Mouse (Mus musculus) ES-Bruce4 (cell line): ENCODE data around the gene Cep95. TPM values are rescaled to one million over a fixed set of nuclear protein-coding genes. Genes with fewer than 3 reads are reported as not detected.

Source experiments
- H3K27ac ChIP-seq: 2 replicates; pipeline ENCODE4 v1.5.1; 2012; ENCODE audit warnings: low read length, inconsistent platforms; ENCODE audit not compliant: insufficient read depth
- H3K27me3 ChIP-seq: 2 replicates; pipeline ENCODE4 v1.6.1; 2012; ENCODE audit warnings: mild to moderate bottlenecking, low read length, inconsistent platforms; ENCODE audit not compliant: control insufficient read depth, poor library complexity, insufficient read depth, severe bottlenecking
- H3K36me3 ChIP-seq: 2 replicates; pipeline ENCODE4 v1.6.1; 2012; ENCODE audit warnings: inconsistent platforms, mild to moderate bottlenecking, low read length, moderate library complexity; ENCODE audit not compliant: control insufficient read depth, poor library complexity, insufficient read depth, severe bottlenecking
- H3K4me1 ChIP-seq: one replicate; pipeline ENCODE4 v1.8.1; 2011; ENCODE audit warnings: low read length; ENCODE audit not compliant: control insufficient read depth, insufficient read depth
- H3K4me3 ChIP-seq: 2 replicates; pipeline ENCODE4 v1.5.1; 2011; ENCODE audit warnings: low read depth, mild to moderate bottlenecking, low read length
- H3K9ac ChIP-seq: 2 replicates; pipeline ENCODE4 v1.6.1; 2012; ENCODE audit warnings: low read depth, mild to moderate bottlenecking, inconsistent platforms; ENCODE audit not compliant: poor library complexity, severe bottlenecking
- H3K9me3 ChIP-seq: replicated peaks from 2 replicates; pipeline ENCODE4 v1.6.1; 2012; ENCODE audit warnings: mild to moderate bottlenecking, low read length, inconsistent platforms; ENCODE audit not compliant: control insufficient read depth, poor library complexity, insufficient read depth, severe bottlenecking
- CTCF ChIP-seq: IDR thresholded peaks from one replicate; pipeline ENCODE4 v1.8.1; 2011; ENCODE audit warnings: low read depth, low read length
- EP300 ChIP-seq: IDR thresholded peaks from 2 replicates; pipeline ENCODE4 v1.6.1; 2011; ENCODE audit warnings: low read depth, low read length; ENCODE audit not compliant: insufficient read depth
- POLR2A ChIP-seq: IDR thresholded peaks from one replicate; pipeline ENCODE4 v1.8.1; 2011; ENCODE audit warnings: low read length; ENCODE audit not compliant: insufficient read depth
- polyA plus RNA-seq: library from polyadenylated mRNA; stranded (reverse); fragments of >200 nt; gene quantifications from 2 replicates; pipeline ENCODE4 v1.2.4, GENCODE M21; 2011; ENCODE audit warnings: low read depth; ENCODE audit not compliant: missing spikeins, insufficient read depth, insufficient read length

The Cep95 gene
- polyA plus RNA-seq, 1 experiment, result 30.6 TPM

- no peak overlapping the region for H3K4me3 ChIP-seq
- TF ChIP-seq POLR2A, result no peak
- TF ChIP-seq EP300, result no peak
- TF ChIP-seq CTCF, result no peak
- peaks cover 21% of the 10 kb centered on the region for H3K36me3 ChIP-seq
- no peaks in the 10 kb centered on the region for H3K4me1 ChIP-seq
- H3K27me3 ChIP-seq, result no peaks in the 10 kb centered on the region
- no peak overlapping the region for H3K27ac ChIP-seq
- H3K9ac ChIP-seq, result no peak overlapping the region
- no peaks in the 10 kb centered on the region for H3K9me3 ChIP-seq
Observed at GRCm38 (mm10) chr11:106820972-106821371, 31.9 kb downstream of the Cep95 start.

GRCm38 (mm10) chr11:106821397-106821796, 32.3 kb downstream of the Cep95 start:
- Histone ChIP-seq H3K27me3 (no peaks in the 10 kb centered on the region), H3K27ac (no peak overlapping the region), H3K36me3 (peaks cover 21% of the 10 kb centered on the region), H3K9ac (no peak overlapping the region), H3K4me3 (no peak overlapping the region), H3K9me3 (no peaks in the 10 kb centered on the region), H3K4me1 (no peaks in the 10 kb centered on the region)
- no peak for TF ChIP-seq CTCF
- TF ChIP-seq EP300, result no peak
- TF ChIP-seq POLR2A, result no peak

- no peaks in the 10 kb centered on the region for H3K4me1 ChIP-seq
- no peaks in the 10 kb centered on the region for H3K9me3 ChIP-seq
- H3K27ac ChIP-seq, result no peak overlapping the region
- H3K9ac ChIP-seq, result no peak overlapping the region
- H3K36me3 ChIP-seq, result peaks cover 17% of the 10 kb centered on the region
- H3K4me3 ChIP-seq, result no peak overlapping the region
- TF ChIP-seq EP300 (no peak), CTCF (no peak), POLR2A (no peak)
- no peaks in the 10 kb centered on the region for H3K27me3 ChIP-seq
Observed at GRCm38 (mm10) chr11:106822491-106822890, 33.4 kb downstream of the Cep95 start.

DNA sequence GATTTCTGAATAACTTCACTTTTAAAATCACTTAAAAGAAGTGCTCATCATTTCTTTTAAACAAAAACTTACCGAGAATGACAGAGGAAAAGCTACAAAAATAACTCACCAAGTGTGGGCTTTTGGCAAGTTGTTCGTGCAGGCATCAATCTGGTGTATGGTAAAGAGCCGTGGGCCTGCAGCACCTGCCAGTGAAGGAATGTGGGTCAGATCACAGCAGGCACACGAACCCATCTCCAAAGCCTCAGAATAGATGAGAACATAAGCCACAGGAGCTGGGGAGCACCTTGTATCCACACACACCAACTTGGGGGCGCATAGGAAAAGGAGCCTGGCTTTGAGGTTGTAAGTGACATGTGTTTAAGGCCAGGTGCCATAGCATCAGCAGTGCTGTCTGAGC, 33.9 kb downstream of the Cep95 start:
- Histone ChIP-seq H3K27ac (no peak overlapping the region), H3K4me1 (no peaks in the 10 kb centered on the region), H3K4me3 (no peak overlapping the region), H3K36me3 (peaks cover 17% of the 10 kb centered on the region), H3K27me3 (no peaks in the 10 kb centered on the region), H3K9ac (no peak overlapping the region), H3K9me3 (no peaks in the 10 kb centered on the region)
- TF ChIP-seq POLR2A (no peak), CTCF (no peak), EP300 (no peak)

GRCm38 (mm10) chr11:106823741-106824140, 34.7 kb downstream of the Cep95 start:
- no peak overlapping the region for H3K27ac ChIP-seq
- H3K9ac ChIP-seq, result no peak overlapping the region
- H3K9me3 ChIP-seq, result no peaks in the 10 kb centered on the region
- TF ChIP-seq EP300 (no peak), CTCF (no peak), POLR2A (no peak)
- H3K36me3 ChIP-seq, result peaks cover 14% of the 10 kb centered on the region
- H3K4me1 ChIP-seq, result no peaks in the 10 kb centered on the region
- no peaks in the 10 kb centered on the region for H3K27me3 ChIP-seq
- H3K4me3 ChIP-seq, result no peak overlapping the region

- no peaks in the 10 kb centered on the region for H3K27me3 ChIP-seq
- no peak overlapping the region for H3K27ac ChIP-seq
- H3K9ac ChIP-seq, result no peak overlapping the region
- peaks cover 7% of the 10 kb centered on the region for H3K36me3 ChIP-seq
- no peak overlapping the region for H3K4me3 ChIP-seq
- no peaks in the 10 kb centered on the region for H3K9me3 ChIP-seq
- TF ChIP-seq EP300, result no peak
- no peak for TF ChIP-seq CTCF
- no peak for TF ChIP-seq POLR2A
- no peaks in the 10 kb centered on the region for H3K4me1 ChIP-seq
Observed at GRCm38 (mm10) chr11:106824403-106824802, 35.4 kb downstream of the Cep95 start.
